Comparison of ENCODE assay signal across 12 mouse cellular contexts in genomic region chr2:158690116-158690515, GRCm38 (mm10). TPM values are rescaled to one million over a fixed set of nuclear protein-coding genes. Genes with fewer than 3 reads are reported as not detected.
DNase-seq lines count a peak whose midpoint lies in the region; ATAC-seq lines count a peak whose summit lies in the region.
"Had no signal": no experiment of that assay in that cellular context is flagged by ENCODE, and none has a peak within 500 bp of the region (broad histone marks: within the 10 kb centered on the region; RNA-seq: fewer than 3 reads in every experiment).

No protein-coding gene starts in this region.

- ATAC-seq in activated CD4-positive, CD25-positive, alpha-beta regulatory T cell, adult 4 months = peak; percentile 75
- ATAC-seq in hematopoietic stem cell, adult 5-6 weeks (replicated peaks in 1 of 2; ENCODE audit: insufficient read depth in 1 of 2, low FRiP score in 2 of 2, low TSS enrichment in 1 of 2, low read depth in 1 of 2, poor library complexity in 2 of 2, severe bottlenecking in 2 of 2) = peak; percentile 68 to 72
- no peak for ATAC-seq in heart, embryonic 12.5 days (ENCODE audit: insufficient number of reproducible peaks, low FRiP score)

- no peak overlapping the region for H3K27ac ChIP-seq in heart, embryonic 12.5 days (ENCODE audit: poor library complexity, severe bottlenecking)
- H3K27ac ChIP-seq: liver, embryonic 15.5 days had no signal

- intact Hi-C loops in left cerebral cortex, postnatal 14 days (cut with DNase I) = no loop called here
- intact Hi-C loops in left cerebral cortex, postnatal 36 days (cut with DNase I) = no loop called here

- H3K4me3 ChIP-seq in heart, embryonic 12.5 days = no peak overlapping the region
- H3K4me3 ChIP-seq: liver, embryonic 15.5 days had no signal

- H3K9ac ChIP-seq in heart, embryonic 12.5 days = no peak overlapping the region
- H3K9ac ChIP-seq: liver, embryonic 15.5 days had no signal

- no peaks in the 10 kb centered on the region for H3K36me3 ChIP-seq in heart, embryonic 12.5 days
- H3K36me3 ChIP-seq: liver, embryonic 15.5 days had no signal

- no peaks in the 10 kb centered on the region for H3K9me3 ChIP-seq in heart, embryonic 12.5 days (replicated peaks)
- H3K9me3 ChIP-seq: liver, embryonic 15.5 days had no signal

- H3K4me2 ChIP-seq in heart, embryonic 12.5 days = no peak overlapping the region
- H3K4me2 ChIP-seq: liver, embryonic 15.5 days; midbrain, embryonic 11.5 days had no signal

- WGBS in heart, embryonic 12.5 days = 64% methylated on average over 8 of the region's 8 CpGs

- DNase-seq in left cerebral cortex, postnatal 14 days (ENCODE audit: low spot score in 2 of 2) = peak; percentile 54 to 81
- DNase-seq in left cerebral cortex, postnatal 36 days (ENCODE audit: low spot score in 2 of 2) = no peak
- DNase-seq in thymus, postnatal 14 days = peak; percentile 84
- no peak for DNase-seq in ovary, adult 18-20 months (ENCODE audit: low spot score)
- DNase-seq: adrenal gland, adult 8-10 months; cerebellum, adult 11-12 months; heart, postnatal 10 days had no signal

- H3K4me1 ChIP-seq in heart, embryonic 12.5 days (replicated peaks) = peaks cover 25% of the 10 kb centered on the region
- H3K4me1 ChIP-seq: liver, embryonic 15.5 days had no signal

- H3K27me3 ChIP-seq in heart, embryonic 12.5 days (replicated peaks) = no peaks in the 10 kb centered on the region
- H3K27me3 ChIP-seq: liver, embryonic 15.5 days had no signal

RNA-seq across cellular contexts. Expression of gene Ppp1r16b, which starts 24.9 kb away (rescaled TPM):
- 10 to 100 TPM; 74.2 to 76.5 TPM for total RNA-seq in left cerebral cortex, postnatal 14 days (2021)
- total RNA-seq in left cerebral cortex, postnatal 36 days (2021) = 100 to 1,000 TPM; 125 to 129 TPM
- polyA plus RNA-seq in activated CD4-positive, CD25-positive, alpha-beta regulatory T cell, adult 4 months (2017; shearing (Covaris generic)) = 100 to 1,000 TPM; 100 to 110 TPM
- total RNA-seq in hematopoietic stem cell, adult 5-6 weeks (2017) = 3.9 and 5.6 TPM in 2 replicates
- 4.0 and 4.6 TPM in 2 replicates for polyA plus RNA-seq in heart, embryonic 12.5 days (2016; fragmentation: Nextera tagmentation; extraction: Ambion mirVana)

Comparison
In these comparisons a context has a peak if more than half of its experiments do, and no peak if none do; other contexts are left out.
1. DNase-seq: peak in left cerebral cortex, postnatal 14 days (2 of 2) and thymus, postnatal 14 days (single experiment); none in left cerebral cortex, postnatal 36 days (0 of 2) and ovary, adult 18-20 months (single experiment).
2. RNA of gene Ppp1r16b, which starts 24.9 kb away (total RNA-seq): 125 to 129 TPM in left cerebral cortex, postnatal 36 days and 74.2 to 76.5 TPM in left cerebral cortex, postnatal 14 days; 3.9 to 5.6 TPM in hematopoietic stem cell, adult 5-6 weeks; every median in the first group is over 10 times any median in the second.